Mouse (Mus musculus): Measurements from ENCODE around the gene H6pd. TPM values are rescaled to one million over a fixed set of nuclear protein-coding genes. Genes with fewer than 3 reads are reported as not detected.

The H6pd gene
- total and polyA plus RNA-seq, 3 experiments: 6.9 to 10.8 TPM; not detected in 1

DNA sequence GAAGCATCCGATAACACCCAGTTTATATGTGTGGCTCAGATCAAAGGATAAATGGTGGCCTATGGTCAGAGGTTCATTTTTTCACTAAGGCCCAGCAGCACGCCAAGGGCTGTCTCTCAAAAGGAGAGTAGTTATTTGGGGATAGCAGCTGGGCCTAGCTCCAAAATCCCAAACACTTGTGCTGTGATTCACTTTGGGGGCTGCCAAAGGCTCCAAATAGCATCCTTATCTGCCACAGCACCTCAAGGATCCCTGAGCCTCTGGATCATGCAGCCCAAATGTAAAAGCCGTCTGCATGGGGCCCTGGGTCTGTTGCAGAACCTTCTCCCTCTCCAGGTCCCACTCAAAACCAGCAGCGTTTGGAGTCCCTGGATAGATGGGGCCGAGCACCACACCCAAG lies 60.7 kb downstream of the H6pd start:
- no peak for DNase-seq (ENCODE audit: low read depth, low spot score)
- H3K9me3 ChIP-seq (replicated peaks; ENCODE audit: insufficient read depth, low read length): no peaks in the 10 kb centered on the region
- TF ChIP-seq E2F4 (IDR thresholded peaks at IDR 0.05; ENCODE audit: borderline replicate concordance, low read depth, low read length): no peak
- TF ChIP-seq NELFE (IDR thresholded peaks at IDR 0.05; ENCODE audit: low read depth, low read length): no peak
- TF ChIP-seq NRF1 (IDR thresholded peaks at IDR 0.05; ENCODE audit: insufficient read depth, low read depth, low read length, poor library complexity, severe bottlenecking): no peak
- no peak overlapping the region for H3K9ac ChIP-seq (ENCODE audit: control insufficient read depth, low read depth, low read length, poor library complexity, severe bottlenecking)
- H3K4me3 ChIP-seq (ENCODE audit: control insufficient read depth in 1 of 2, insufficient read depth in 1 of 2, low read depth in 2 of 2, low read length in 2 of 2): no peak overlapping the region
- H3K27me3 ChIP-seq (ENCODE audit: control insufficient read depth in 1 of 2, insufficient read depth in 2 of 2, low read length in 2 of 2): peaks cover 1 to 2% of the 10 kb centered on the region in 2 experiments; a peak in 1 of 4 replicates
- H3K36me3 ChIP-seq (ENCODE audit: control insufficient read depth in 1 of 2, insufficient read depth in 2 of 2, low read length in 2 of 2): no peaks in the 10 kb centered on the region
- no peaks in the 10 kb centered on the region for H3K79me2 ChIP-seq (ENCODE audit: control insufficient read depth, insufficient read depth, low read length, poor library complexity)
- H3K4me1 ChIP-seq (ENCODE audit: control insufficient read depth in 1 of 2, insufficient read depth in 2 of 2, low read length in 2 of 2): 0 out of 4 replicates have a peak, but pooled peaks cover 0 to 7% of the 10 kb centered on the region in 2 experiments
- no peak overlapping the region for H3K27ac ChIP-seq (ENCODE audit: control insufficient read depth, low read depth, low read length)

DNA sequence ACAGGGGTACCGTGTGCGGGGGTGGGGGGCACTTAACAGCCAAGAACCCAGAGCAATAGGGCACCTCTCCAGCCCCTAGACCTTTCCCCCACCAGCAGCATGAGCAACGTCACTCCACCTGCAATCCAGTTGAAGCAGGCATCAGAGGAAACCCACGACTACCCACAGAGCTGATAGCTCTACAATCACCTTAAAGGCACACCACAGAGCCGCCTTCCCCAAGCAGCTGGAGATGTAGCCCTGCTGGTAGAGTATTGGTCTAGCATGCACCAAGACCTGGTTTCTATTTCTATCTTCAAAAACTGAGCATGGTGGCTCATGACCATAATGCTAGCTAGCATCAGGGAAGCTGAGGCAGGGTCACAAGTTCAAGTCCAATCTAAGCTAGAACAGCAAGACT lies 61.4 kb downstream of the H6pd start:
- no peaks in the 10 kb centered on the region for H3K36me3 ChIP-seq (ENCODE audit: control insufficient read depth in 1 of 2, insufficient read depth in 2 of 2, low read length in 2 of 2)
- H3K79me2 ChIP-seq (ENCODE audit: control insufficient read depth, insufficient read depth, low read length, poor library complexity): no peaks in the 10 kb centered on the region
- no peak for DNase-seq (ENCODE audit: low read depth, low spot score)
- H3K9me3 ChIP-seq (replicated peaks; ENCODE audit: insufficient read depth, low read length): no peaks in the 10 kb centered on the region
- H3K27ac ChIP-seq (ENCODE audit: control insufficient read depth, low read depth, low read length): no peak overlapping the region
- TF ChIP-seq TAL1 (IDR thresholded peaks at IDR 0.05; ENCODE audit: low read length) (no peak), MYC (IDR thresholded peaks at IDR 0.05; ENCODE audit: low read depth, low read length) (no peak), MXI1 (IDR thresholded peaks at IDR 0.05; ENCODE audit: low read depth, low read length) (no peak), UBTF (IDR thresholded peaks at IDR 0.05; ENCODE audit: borderline replicate concordance, insufficient read depth, low read depth, low read length) (no peak), MAFK (IDR thresholded peaks at IDR 0.05; ENCODE audit: borderline replicate concordance, low read depth, low read length) (no peak), SIN3A (IDR thresholded peaks at IDR 0.05; ENCODE audit: low read length) (no peak), CHD1 (IDR thresholded peaks at IDR 0.05; ENCODE audit: low read depth, low read length) (no peak), MAX (IDR thresholded peaks at IDR 0.05; ENCODE audit: low read length) (no peak), ELF1 (IDR thresholded peaks at IDR 0.05; ENCODE audit: low read depth, low read length) (no peak), JUND (IDR thresholded peaks at IDR 0.05; ENCODE audit: low read depth, low read length) (no peak), POLR2AphosphoS2 (IDR thresholded peaks at IDR 0.05; ENCODE audit: low read length) (no peak), POLR2A (IDR thresholded peaks at IDR 0.05; ENCODE audit: control insufficient read depth in 1 of 2, insufficient read depth in 1 of 2, low read depth in 1 of 2, low read length in 2 of 2, poor library complexity in 1 of 2) (no peak), ETS1 (IDR thresholded peaks at IDR 0.05; ENCODE audit: low read depth, low read length) (no peak), CTCF (IDR thresholded peaks at IDR 0.05 in 2 of 3, conservative IDR thresholded peaks at IDR 0.05 in 1 of 3; ENCODE audit: control insufficient read depth in 1 of 3, insufficient read depth in 1 of 3, low read depth in 2 of 3, low read length in 3 of 3, poor library complexity in 1 of 3, severe bottlenecking in 1 of 3) (no peak)
- H3K27me3 ChIP-seq (ENCODE audit: control insufficient read depth in 1 of 2, insufficient read depth in 2 of 2, low read length in 2 of 2): peaks cover 1 to 3% of the 10 kb centered on the region in 2 experiments; a peak in 1 of 4 replicates
- H3K4me3 ChIP-seq (ENCODE audit: control insufficient read depth in 1 of 2, insufficient read depth in 1 of 2, low read depth in 2 of 2, low read length in 2 of 2): no peak overlapping the region
- no peak overlapping the region for H3K9ac ChIP-seq (ENCODE audit: control insufficient read depth, low read depth, low read length, poor library complexity, severe bottlenecking)
- H3K4me1 ChIP-seq (ENCODE audit: control insufficient read depth in 1 of 2, insufficient read depth in 2 of 2, low read length in 2 of 2): 0 out of 4 replicates have a peak, but pooled peaks cover 0 to 7% of the 10 kb centered on the region in 2 experiments
